Mouse (Mus musculus) forebrain, embryonic 14.5 days (tissue): Measurements from ENCODE around the gene Gabpa. TPM values are rescaled to one million over a fixed set of nuclear protein-coding genes. Genes with fewer than 3 reads are reported as not detected.

Experiments
- ATAC-seq: fragments of 200-750 bp; cut with Nextera tagmentation; 2 replicates; pipeline ENCODE4 v1.8.0; 2017; ENCODE audit warnings: mild to moderate bottlenecking, moderate library complexity
- DNase-seq: peaks from one replicate; pipeline ENCODE4 v3.0.0-alpha.2; 2015; ENCODE audit warnings: low spot score
- H3K27ac ChIP-seq: fragments of 300-500 bp; sonication (generic); 2 replicates; pipeline ENCODE4 v1.5.1; 2014; ENCODE audit warnings: low read depth, mild to moderate bottlenecking, control low read depth, low read length, moderate library complexity
- H3K27me3 ChIP-seq: fragments of 300-500 bp; sonication (generic); replicated peaks from 2 replicates; pipeline ENCODE4 v1.6.1; 2014; ENCODE audit warnings: low read length, control low read depth, mixed read lengths; ENCODE audit not compliant: control insufficient read depth, insufficient read depth
- H3K36me3 ChIP-seq: fragments of 300-500 bp; sonication (generic); 2 replicates; pipeline ENCODE4 v1.6.1; 2014; ENCODE audit warnings: low read length, control low read depth; ENCODE audit not compliant: control insufficient read depth, insufficient read depth
- H3K4me1 ChIP-seq: fragments of 300-500 bp; sonication (generic); 2 replicates; pipeline ENCODE4 v1.6.1; 2014; ENCODE audit warnings: antibody characterized with exemption, low read length, control low read depth; ENCODE audit not compliant: control insufficient read depth, insufficient read depth
- H3K4me2 ChIP-seq: fragments of 300-500 bp; sonication (generic); 2 replicates; pipeline ENCODE4 v1.6.1; 2014; ENCODE audit warnings: mild to moderate bottlenecking, control low read depth, low read length
- H3K4me3 ChIP-seq: fragments of 300-500 bp; sonication (generic); 2 replicates; pipeline ENCODE4 v1.5.1; 2014; ENCODE audit warnings: low read depth, low read length, control low read depth
- H3K9ac ChIP-seq: fragments of 300-500 bp; sonication (generic); 2 replicates; pipeline ENCODE4 v1.6.1; 2014; ENCODE audit warnings: mild to moderate bottlenecking, low read length, control low read depth, moderate library complexity
- H3K9me3 ChIP-seq: fragments of 300-500 bp; sonication (generic); replicated peaks from 2 replicates; pipeline ENCODE4 v1.6.1; 2016; ENCODE audit warnings: low read length, control low read depth, mixed read lengths; ENCODE audit not compliant: control insufficient read depth
- WGBS: fragments of 180-500 bp; shearing (Covaris S2); extraction: QIAGEN DNeasy Blood & Tissue Kit; methylation state at CpG from one replicate; pipeline ENCODE4 v1.1.7; 2014; 5-methylcytosine and 5-hydroxymethylcytosine counted together
- polyA plus RNA-seq: library from polyadenylated mRNA; unstranded; fragments of >200 nt; fragmentation: Nextera tagmentation; extraction: Ambion mirVana; gene quantifications from 2 replicates; pipeline ENCODE4 v1.2.1, GENCODE M21; 2014

Gabpa gene
- polyA plus RNA-seq, 1 experiment from 2014 or later = 25.4 TPM

- Histone ChIP-seq H3K4me2 (0 out of 2 replicates have a peak overlapping the region, but pooled peaks have one; percentile 20), H3K9ac (peak overlapping the region; percentile 5; the same call in 1 of the 2 replicates), H3K27ac (peak overlapping the region; percentile 55; the same call in 1 of the 2 replicates), H3K27me3 (no peaks in the 10 kb centered on the region), H3K36me3 (no peaks in the 10 kb centered on the region), H3K4me3 (no peak overlapping the region), H3K9me3 (no peaks in the 10 kb centered on the region), H3K4me1 (peaks cover 8% of the 10 kb centered on the region)
- ATAC-seq = peak; percentile 74
- 30% methylated on average over 8 of the region's 8 CpGs for WGBS
- peak; percentile 78 for DNase-seq
Measured at GRCm38 (mm10) chr16:84876082-84876481, 41.4 kb downstream of the Gabpa start.

DNA sequence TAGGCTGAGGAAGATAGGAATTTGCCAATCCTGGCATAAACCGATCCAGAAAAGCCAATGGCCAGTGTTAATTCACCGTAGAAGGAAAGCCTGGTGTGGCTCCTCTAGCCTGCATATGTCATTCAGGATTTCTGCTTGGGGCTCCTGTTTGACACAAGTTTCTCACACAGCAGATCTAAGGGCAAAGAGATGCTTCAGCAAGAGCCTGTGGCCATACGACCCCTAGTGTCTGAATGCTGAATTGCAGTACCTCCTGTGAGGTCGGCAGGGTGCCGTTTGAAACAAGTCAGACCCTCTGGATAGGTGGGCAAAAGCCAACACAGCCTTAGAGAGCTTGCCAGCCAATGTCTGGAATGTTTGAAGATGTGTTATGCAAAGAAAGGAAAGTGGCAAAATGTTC is 44.4 kb downstream of the Gabpa start:
- H3K27me3 ChIP-seq = no peaks in the 10 kb centered on the region
- 21% methylated on average over 5 of the region's 5 CpGs for WGBS
- no peaks in the 10 kb centered on the region for H3K36me3 ChIP-seq
- H3K4me1 ChIP-seq = peaks cover 8% of the 10 kb centered on the region
- ATAC-seq (peak; percentile 21; the same call in 1 of the 2 replicates), DNase-seq (peak; percentile 77)
- no peak overlapping the region for H3K27ac ChIP-seq
- H3K9me3 ChIP-seq = no peaks in the 10 kb centered on the region
- no peak overlapping the region for H3K4me2 ChIP-seq
- no peak overlapping the region for H3K9ac ChIP-seq
- no peak overlapping the region for H3K4me3 ChIP-seq

GRCm38 (mm10) chr16:84881168-84881567 is 46.4 kb downstream of the Gabpa start:
- Histone ChIP-seq H3K9ac (no peak overlapping the region), H3K4me2 (no peak overlapping the region), H3K27me3 (no peaks in the 10 kb centered on the region), H3K4me1 (peaks cover 3% of the 10 kb centered on the region), H3K4me3 (no peak overlapping the region), H3K36me3 (no peaks in the 10 kb centered on the region), H3K9me3 (no peaks in the 10 kb centered on the region), H3K27ac (no peak overlapping the region)
- DNase-seq (no peak), ATAC-seq (no peak)
- WGBS = 93% methylated on average over 9 of the region's 9 CpGs

GRCm38 (mm10) chr16:84881754-84882321 is 47.1 kb downstream of the Gabpa start:
- Histone ChIP-seq H3K27ac (no peak overlapping the region), H3K4me3 (no peak overlapping the region), H3K9ac (no peak overlapping the region), H3K9me3 (no peaks in the 10 kb centered on the region), H3K4me1 (no peaks in the 10 kb centered on the region), H3K27me3 (no peaks in the 10 kb centered on the region), H3K36me3 (no peaks in the 10 kb centered on the region), H3K4me2 (no peak overlapping the region)
- DNase-seq (no peak), ATAC-seq (no peak)
- whole genome bisulfite sequencing = 95% methylated on average over 7 of the region's 8 CpGs

- no peaks in the 10 kb centered on the region for H3K27me3 ChIP-seq
- DNase-seq (no peak), ATAC-seq (no peak)
- H3K4me3 ChIP-seq = no peak overlapping the region
- no peaks in the 10 kb centered on the region for H3K4me1 ChIP-seq
- H3K4me2 ChIP-seq = no peak overlapping the region
- WGBS = 89% methylated on average over 8 of the region's 8 CpGs
- no peaks in the 10 kb centered on the region for H3K36me3 ChIP-seq
- H3K9ac ChIP-seq = no peak overlapping the region
- no peaks in the 10 kb centered on the region for H3K9me3 ChIP-seq
- no peak overlapping the region for H3K27ac ChIP-seq
Measured at GRCm38 (mm10) chr16:84884572-84884971, 49.8 kb downstream of the Gabpa start.

GRCm38 (mm10) chr16:84902995-84903394 is 68.3 kb downstream of the Gabpa start:
- Histone ChIP-seq H3K27me3 (no peaks in the 10 kb centered on the region), H3K4me2 (no peak overlapping the region), H3K4me3 (no peak overlapping the region), H3K27ac (no peak overlapping the region), H3K9ac (no peak overlapping the region), H3K36me3 (no peaks in the 10 kb centered on the region), H3K9me3 (no peaks in the 10 kb centered on the region), H3K4me1 (no peaks in the 10 kb centered on the region)
- no peak for DNase-seq
- WGBS = 91% methylated on average over 4 of the region's 4 CpGs
- no peak for ATAC-seq

DNA sequence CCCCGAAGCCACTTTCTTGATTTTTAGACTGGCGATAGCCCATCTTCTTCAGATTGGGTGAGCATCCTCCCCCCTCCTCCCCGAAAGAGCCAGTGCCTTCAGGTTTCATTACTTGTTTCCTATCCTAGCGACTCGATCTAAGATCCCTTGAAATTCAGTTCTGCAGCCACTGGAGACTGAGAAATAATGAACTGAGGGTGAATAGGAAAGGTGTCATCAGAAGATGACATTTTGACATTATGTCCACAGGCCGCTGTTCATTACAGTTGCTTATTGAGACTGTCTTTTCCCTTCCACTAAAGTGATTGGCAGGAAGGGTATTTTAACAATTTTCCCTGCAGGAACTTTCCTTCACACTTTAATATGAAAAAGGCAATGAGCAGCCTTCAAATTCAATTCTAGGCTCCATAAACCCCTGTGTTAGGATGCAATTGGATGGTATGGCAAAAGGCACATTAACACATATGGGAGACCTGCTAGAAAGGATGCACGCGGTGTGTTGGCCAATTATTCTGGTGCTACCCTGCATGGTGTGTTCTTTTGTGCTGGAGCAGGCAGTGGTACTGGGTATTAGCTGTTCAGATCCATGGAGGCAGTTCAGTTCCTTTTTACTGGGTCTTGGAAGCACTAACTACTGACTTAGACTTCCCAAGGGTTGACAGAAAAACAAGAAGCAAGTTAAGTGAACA is 76.9 kb downstream of the Gabpa start:
- 89% methylated on average over 8 of the region's 8 CpGs for whole genome bisulfite sequencing
- Histone ChIP-seq H3K4me1 (no peaks in the 10 kb centered on the region; the same call in 1 of the 2 replicates), H3K9me3 (no peaks in the 10 kb centered on the region), H3K4me2 (no peak overlapping the region), H3K9ac (no peak overlapping the region), H3K27ac (no peak overlapping the region), H3K4me3 (no peak overlapping the region), H3K27me3 (no peaks in the 10 kb centered on the region), H3K36me3 (no peaks in the 10 kb centered on the region)
- ATAC-seq (no peak), DNase-seq (no peak)

Other genes starting within 250 kb of the Gabpa start
- gene Mrpl39, start 99.2 kb upstream of the Gabpa start, polyA plus RNA-seq = 35.4 and 43.7 TPM in 2 replicates
- 28.9 and 29.1 TPM in 2 replicates for gene Jam2, start 60.8 kb upstream of the Gabpa start, polyA plus RNA-seq
- gene Atp5j, start 700 bp downstream of the Gabpa start, polyA plus RNA-seq = 835 and 910 TPM in 2 replicates